Mouse (Mus musculus): ENCODE data around the gene Acadvl. TPM values are rescaled to one million over a fixed set of nuclear protein-coding genes. Genes with fewer than 3 reads are reported as not detected.

Gene Acadvl
- polyA plus RNA-seq, 1 experiment from 2014 or later: 54.2 TPM

GRCm38 (mm10) chr11:69966860-69967517 lies 48.2 kb downstream of the Acadvl start:
- no peak for DNase-seq (ENCODE audit: low spot score)
- Histone ChIP-seq H3K9me3 (replicated peaks; ENCODE audit: control insufficient read depth, low read length) (no peaks in the 10 kb centered on the region), H3K4me3 (ENCODE audit: low read depth, low read length) (peak overlapping the region; percentile 34), H3K4me2 (ENCODE audit: low read depth, low read length) (peak overlapping the region; percentile 53), H3K9ac (replicated peaks; ENCODE audit: low read length) (peak overlapping the region; percentile 61), H3K36me3 (replicated peaks; ENCODE audit: control insufficient read depth, insufficient read depth, low read depth, low read length) (no peaks in the 10 kb centered on the region; the same call in none of the 2 replicates), H3K27me3 (ENCODE audit: control insufficient read depth, insufficient read depth, low read length) (peaks cover 43% of the 10 kb centered on the region), H3K27ac (replicated peaks; ENCODE audit: low read depth, low read length) (0 out of 2 replicates have a peak overlapping the region, but pooled peaks have one; percentile 3), H3K4me1 (ENCODE audit: control insufficient read depth, insufficient read depth, low read length) (peaks cover 3% of the 10 kb centered on the region; the same call in 1 of the 2 replicates)
- WGBS: 41% methylated on average over 17 of the region's 17 CpGs
- no peak for ATAC-seq (replicated peaks; ENCODE audit: insufficient number of reproducible peaks, low FRiP score, low TSS enrichment, low read depth)

DNA sequence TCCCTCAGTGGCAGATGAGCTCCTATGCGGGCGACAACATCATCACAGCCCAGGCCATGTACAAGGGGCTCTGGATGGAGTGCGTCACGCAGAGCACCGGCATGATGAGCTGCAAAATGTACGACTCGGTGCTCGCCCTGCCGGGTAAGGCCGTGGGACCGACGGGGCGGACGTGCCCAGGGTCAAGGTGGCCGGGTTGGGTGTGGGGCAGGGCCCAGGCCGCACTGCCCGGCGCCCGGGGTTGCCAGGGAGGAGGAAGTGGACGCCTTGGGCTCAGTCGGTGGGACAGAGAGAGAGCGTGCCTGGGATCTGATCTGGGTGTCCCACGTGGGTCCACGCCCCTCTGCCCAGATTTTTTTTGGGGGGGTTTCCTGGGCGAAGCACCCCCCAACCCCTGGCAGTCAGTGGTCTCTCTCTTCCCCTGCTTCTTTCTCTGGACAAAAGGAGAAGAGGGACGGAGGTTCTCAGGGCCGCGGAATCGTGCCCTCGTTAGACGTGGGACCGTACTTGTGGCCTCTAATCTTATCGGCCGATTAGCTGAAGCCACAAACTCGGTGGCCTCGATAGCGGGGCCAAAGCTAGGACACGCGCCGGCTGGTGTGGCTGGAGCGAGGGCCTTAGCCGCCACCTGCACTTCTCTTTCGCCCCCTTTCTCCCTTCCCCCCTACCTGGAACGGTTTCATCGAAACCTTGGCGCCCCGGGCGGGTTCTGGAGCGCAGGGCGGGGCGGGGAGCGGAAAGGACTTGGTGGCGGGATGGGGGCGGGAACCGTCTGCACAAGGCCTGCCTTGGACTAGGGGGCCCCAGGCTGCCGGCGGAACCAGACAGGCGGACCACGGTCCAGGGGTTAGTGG lies 49.0 kb downstream of the Acadvl start:
- Histone ChIP-seq H3K27ac (replicated peaks; ENCODE audit: low read depth, low read length) (0 out of 2 replicates have a peak overlapping the region, but pooled peaks have one; percentile 3), H3K4me1 (ENCODE audit: control insufficient read depth, insufficient read depth, low read length) (peaks cover 3% of the 10 kb centered on the region; the same call in 1 of the 2 replicates), H3K4me3 (ENCODE audit: low read depth, low read length) (peak overlapping the region; percentile 34), H3K36me3 (replicated peaks; ENCODE audit: control insufficient read depth, insufficient read depth, low read depth, low read length) (no peaks in the 10 kb centered on the region; the same call in 1 of the 2 replicates), H3K4me2 (ENCODE audit: low read depth, low read length) (peak overlapping the region; percentile 53), H3K9me3 (replicated peaks; ENCODE audit: control insufficient read depth, low read length) (no peaks in the 10 kb centered on the region), H3K9ac (replicated peaks; ENCODE audit: low read length) (peak overlapping the region; percentile 61), H3K27me3 (ENCODE audit: control insufficient read depth, insufficient read depth, low read length) (peaks cover 43% of the 10 kb centered on the region)
- DNase-seq (ENCODE audit: low spot score) (peak; percentile 53), ATAC-seq (replicated peaks; ENCODE audit: insufficient number of reproducible peaks, low FRiP score, low TSS enrichment, low read depth) (no peak)
- WGBS: 3% methylated on average over 59 of the region's 59 CpGs

- Histone ChIP-seq H3K4me3 (ENCODE audit: low read depth, low read length) (peak overlapping the region; percentile 34), H3K9me3 (replicated peaks; ENCODE audit: control insufficient read depth, low read length) (no peaks in the 10 kb centered on the region), H3K36me3 (replicated peaks; ENCODE audit: control insufficient read depth, insufficient read depth, low read depth, low read length) (no peaks in the 10 kb centered on the region; the same call in 1 of the 2 replicates), H3K27ac (replicated peaks; ENCODE audit: low read depth, low read length) (no peak overlapping the region), H3K4me2 (ENCODE audit: low read depth, low read length) (peak overlapping the region; percentile 25), H3K4me1 (ENCODE audit: control insufficient read depth, insufficient read depth, low read length) (peaks cover 3% of the 10 kb centered on the region; the same call in 1 of the 2 replicates), H3K9ac (replicated peaks; ENCODE audit: low read length) (no peak overlapping the region), H3K27me3 (ENCODE audit: control insufficient read depth, insufficient read depth, low read length) (peaks cover 43% of the 10 kb centered on the region)
- WGBS: 3% methylated on average over 49 of the region's 49 CpGs
- ATAC-seq (replicated peaks; ENCODE audit: insufficient number of reproducible peaks, low FRiP score, low TSS enrichment, low read depth): peak; percentile 51; the same call in 1 of the 2 replicates
- DNase-seq (ENCODE audit: low spot score): peak; percentile 55
These were observed 49.8 kb downstream of the Acadvl start for GRCm38 (mm10) chr11:69965271-69966005.

DNA sequence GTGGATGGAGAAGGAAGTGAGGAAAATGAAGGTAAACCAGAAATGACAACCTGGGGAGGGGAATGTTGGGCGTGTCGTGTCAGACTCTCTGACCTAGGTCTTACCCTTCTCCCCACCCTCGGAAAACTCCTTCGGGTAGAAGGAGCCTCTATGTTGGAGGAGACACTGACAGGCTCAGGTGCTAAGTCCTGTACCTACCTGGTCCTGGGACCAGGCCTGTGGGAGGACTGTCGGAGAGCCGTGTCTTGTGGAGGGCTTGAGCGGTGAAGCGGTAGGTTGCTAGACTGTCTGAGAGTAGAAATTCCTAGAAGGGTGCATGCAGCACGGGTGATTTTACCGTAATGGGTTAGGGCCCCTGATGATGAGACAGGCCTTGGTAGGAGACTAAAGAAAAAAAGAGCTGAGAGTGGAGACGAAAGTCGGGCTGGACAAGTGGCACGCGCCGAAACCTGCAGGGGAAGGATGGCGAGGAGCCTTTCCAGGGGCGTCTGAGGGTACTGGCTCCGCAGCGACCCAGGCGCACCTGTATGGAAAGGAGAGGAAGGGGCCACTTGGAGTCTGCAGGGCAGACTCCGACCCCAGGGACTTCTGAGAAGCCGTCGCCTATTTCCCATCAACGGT lies 50.5 kb downstream of the Acadvl start, which contains the start of gene Cldn7:
TSS of gene Cldn7 (plus strand) at position 130 of the 621 bp plus-strand sequence.
- Histone ChIP-seq H3K27ac (replicated peaks; ENCODE audit: low read depth, low read length) (no peak within 1 kb of the TSS), H3K4me1 (ENCODE audit: control insufficient read depth, insufficient read depth, low read length) (peaks cover 3% of the 10 kb centered on the region; the same call in 1 of the 2 replicates), H3K9me3 (replicated peaks; ENCODE audit: control insufficient read depth, low read length) (no peaks in the 10 kb centered on the region), H3K4me3 (ENCODE audit: low read depth, low read length) (peak within 1 kb of the TSS; percentile 34), H3K27me3 (ENCODE audit: control insufficient read depth, insufficient read depth, low read length) (peaks cover 43% of the 10 kb centered on the region), H3K9ac (replicated peaks; ENCODE audit: low read length) (no peak within 1 kb of the TSS), H3K36me3 (replicated peaks; ENCODE audit: control insufficient read depth, insufficient read depth, low read depth, low read length) (no peaks in the 10 kb centered on the region; the same call in 1 of the 2 replicates), H3K4me2 (ENCODE audit: low read depth, low read length) (peak within 1 kb of the TSS; percentile 25)
- DNase-seq (ENCODE audit: low spot score) (no peak), ATAC-seq (replicated peaks; ENCODE audit: insufficient number of reproducible peaks, low FRiP score, low TSS enrichment, low read depth) (no peak)
- WGBS: 9% methylated on average over 24 of the region's 24 CpGs

GRCm38 (mm10) chr11:69961841-69962240 lies 53.4 kb downstream of the Acadvl start:
- H3K27ac ChIP-seq (replicated peaks; ENCODE audit: low read depth, low read length): no peak overlapping the region
- WGBS: 53% methylated on average over 5 of the region's 5 CpGs
- H3K27me3 ChIP-seq (ENCODE audit: control insufficient read depth, insufficient read depth, low read length): peaks cover 37% of the 10 kb centered on the region
- no peaks in the 10 kb centered on the region for H3K9me3 ChIP-seq (replicated peaks; ENCODE audit: control insufficient read depth, low read length)
- no peak overlapping the region for H3K4me3 ChIP-seq (ENCODE audit: low read depth, low read length)
- no peak for ATAC-seq (replicated peaks; ENCODE audit: insufficient number of reproducible peaks, low FRiP score, low TSS enrichment, low read depth)
- DNase-seq (ENCODE audit: low spot score): no peak
- H3K4me2 ChIP-seq (ENCODE audit: low read depth, low read length): no peak overlapping the region
- H3K4me1 ChIP-seq (ENCODE audit: control insufficient read depth, insufficient read depth, low read length): peaks cover 3% of the 10 kb centered on the region; the same call in 1 of the 2 replicates
- no peak overlapping the region for H3K9ac ChIP-seq (replicated peaks; ENCODE audit: low read length)
- H3K36me3 ChIP-seq (replicated peaks; ENCODE audit: control insufficient read depth, insufficient read depth, low read depth, low read length): no peaks in the 10 kb centered on the region

- DNase-seq (ENCODE audit: low spot score) (no peak), ATAC-seq (replicated peaks; ENCODE audit: insufficient number of reproducible peaks, low FRiP score, low TSS enrichment, low read depth) (no peak)
- 25% methylated on average over 5 of the region's 5 CpGs for WGBS
- no peak overlapping the region for H3K27ac ChIP-seq (replicated peaks; ENCODE audit: low read depth, low read length)
- H3K9ac ChIP-seq (replicated peaks; ENCODE audit: low read length): no peak overlapping the region
- no peaks in the 10 kb centered on the region for H3K36me3 ChIP-seq (replicated peaks; ENCODE audit: control insufficient read depth, insufficient read depth, low read depth, low read length)
- peaks cover 26% of the 10 kb centered on the region for H3K27me3 ChIP-seq (ENCODE audit: control insufficient read depth, insufficient read depth, low read length)
- no peak overlapping the region for H3K4me3 ChIP-seq (ENCODE audit: low read depth, low read length)
- no peak overlapping the region for H3K4me2 ChIP-seq (ENCODE audit: low read depth, low read length)
- no peaks in the 10 kb centered on the region for H3K4me1 ChIP-seq (ENCODE audit: control insufficient read depth, insufficient read depth, low read length)
- H3K9me3 ChIP-seq (replicated peaks; ENCODE audit: control insufficient read depth, low read length): no peaks in the 10 kb centered on the region
These were observed 54.6 kb downstream of the Acadvl start for GRCm38 (mm10) chr11:69960616-69961015.
